Mouse (Mus musculus) neural tube, embryonic 12.5 days (tissue): ENCODE results near the gene Pnmal1. TPM values are rescaled to one million over a fixed set of nuclear protein-coding genes. Genes with fewer than 3 reads are reported as not detected.
A peak's percentile ranks its signal among the peaks of the same experiment; 100 is the strongest.

ENCODE experiments used
- ATAC-seq: fragments of 200-750 bp; cut with Nextera tagmentation; 2 replicates; pipeline ENCODE4 v1.8.0; 2017; ENCODE audit warnings: low read depth, mild to moderate bottlenecking, moderate TSS enrichment, moderate library complexity; ENCODE audit not compliant: low FRiP score
- H3K27ac ChIP-seq: fragments of 300-500 bp; sonication (generic); 2 replicates; pipeline ENCODE4 v1.5.1; 2016
- H3K27me3 ChIP-seq: fragments of 300-500 bp; sonication (generic); replicated peaks from 2 replicates; pipeline ENCODE4 v1.6.1; 2016; ENCODE audit warnings: mild to moderate bottlenecking
- H3K36me3 ChIP-seq: fragments of 300-500 bp; sonication (generic); 2 replicates; pipeline ENCODE4 v1.6.1; 2016; ENCODE audit warnings: mild to moderate bottlenecking
- H3K4me1 ChIP-seq: fragments of 300-500 bp; sonication (generic); 2 replicates; pipeline ENCODE4 v1.6.1; 2016
- H3K4me2 ChIP-seq: fragments of 300-500 bp; sonication (generic); replicated peaks from 2 replicates; pipeline ENCODE4 v1.6.1; 2016; ENCODE audit warnings: mild to moderate bottlenecking
- H3K4me3 ChIP-seq: fragments of 300-500 bp; sonication (generic); 2 replicates; pipeline ENCODE4 v1.5.1; 2016
- H3K9ac ChIP-seq: fragments of 300-500 bp; sonication (generic); 2 replicates; pipeline ENCODE4 v1.6.1; 2016; ENCODE audit warnings: mild to moderate bottlenecking
- H3K9me3 ChIP-seq: fragments of 300-500 bp; sonication (generic); 2 replicates; pipeline ENCODE4 v1.6.1; 2016; ENCODE audit warnings: mild to moderate bottlenecking
- WGBS: fragments of 180-500 bp; shearing (Covaris S2); methylation state at CpG from one replicate; pipeline ENCODE4 v1.1.7; 2016; 5-methylcytosine and 5-hydroxymethylcytosine counted together
- polyA plus RNA-seq: library from polyadenylated mRNA; unstranded; fragments of >200 nt; fragmentation: Nextera tagmentation; extraction: Ambion mirVana; gene quantifications from 2 replicates; pipeline ENCODE4 v1.2.1, GENCODE M21; 2016

Gene Pnmal1
- polyA plus RNA-seq, 1 experiment from 2014 or later = 25.6 TPM

DNA sequence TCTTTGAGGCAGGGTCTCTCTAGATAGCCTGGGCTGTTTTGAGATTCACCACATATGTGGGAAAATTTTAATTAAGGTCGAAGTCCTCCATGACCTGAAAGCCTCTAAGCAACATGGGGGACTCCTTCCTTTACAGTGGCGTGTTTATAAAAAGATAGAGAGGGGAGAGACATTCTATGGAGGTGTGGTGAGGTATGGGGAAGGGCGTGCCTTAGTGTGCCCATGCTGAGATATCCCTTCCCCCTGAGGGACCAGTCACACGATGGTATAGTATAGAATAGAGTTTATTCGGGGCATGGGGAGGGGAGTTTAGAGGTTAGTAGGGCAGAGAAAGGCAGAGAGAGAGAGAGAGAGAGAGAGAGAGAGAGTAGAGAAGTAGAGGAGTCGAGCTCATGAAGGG, 18.7 kb downstream of the Pnmal1 start:
- H3K4me2 ChIP-seq = no peak overlapping the region
- H3K4me3 ChIP-seq = no peak overlapping the region
- H3K4me1 ChIP-seq = peaks cover 16% of the 10 kb centered on the region
- H3K36me3 ChIP-seq = no peaks in the 10 kb centered on the region
- no peak overlapping the region for H3K9ac ChIP-seq
- no peaks in the 10 kb centered on the region for H3K27me3 ChIP-seq
- no peaks in the 10 kb centered on the region for H3K9me3 ChIP-seq
- no peak overlapping the region for H3K27ac ChIP-seq
- 78% methylated on average over 6 of the region's 6 CpGs for WGBS
- ATAC-seq = no peak

DNA sequence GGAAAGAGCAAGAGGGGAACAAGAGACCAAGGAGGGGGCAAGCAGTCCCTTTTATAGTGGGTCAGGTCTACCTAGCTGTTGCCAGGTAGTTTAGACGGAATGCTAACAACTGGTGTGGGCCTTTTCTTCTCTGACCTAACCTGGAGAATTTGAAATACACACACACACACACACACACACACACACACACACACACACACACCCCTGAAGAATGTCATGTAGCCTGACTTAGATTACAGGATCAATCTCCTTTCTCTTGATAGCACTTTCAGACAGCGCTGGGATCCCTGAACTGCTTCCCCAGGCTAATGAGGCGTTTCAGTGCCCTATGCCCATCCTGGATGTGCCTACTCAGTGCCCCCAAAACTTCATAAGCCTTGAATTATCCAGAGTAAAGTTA, 19.1 kb downstream of the Pnmal1 start:
- peaks cover 20% of the 10 kb centered on the region for H3K4me1 ChIP-seq
- ATAC-seq = no peak
- H3K9ac ChIP-seq = no peak overlapping the region
- WGBS = 97% methylated on average over 3 of the region's 3 CpGs
- no peak overlapping the region for H3K4me2 ChIP-seq
- H3K36me3 ChIP-seq = no peaks in the 10 kb centered on the region
- no peak overlapping the region for H3K4me3 ChIP-seq
- no peak overlapping the region for H3K27ac ChIP-seq
- H3K9me3 ChIP-seq = no peaks in the 10 kb centered on the region
- H3K27me3 ChIP-seq = no peaks in the 10 kb centered on the region

DNA sequence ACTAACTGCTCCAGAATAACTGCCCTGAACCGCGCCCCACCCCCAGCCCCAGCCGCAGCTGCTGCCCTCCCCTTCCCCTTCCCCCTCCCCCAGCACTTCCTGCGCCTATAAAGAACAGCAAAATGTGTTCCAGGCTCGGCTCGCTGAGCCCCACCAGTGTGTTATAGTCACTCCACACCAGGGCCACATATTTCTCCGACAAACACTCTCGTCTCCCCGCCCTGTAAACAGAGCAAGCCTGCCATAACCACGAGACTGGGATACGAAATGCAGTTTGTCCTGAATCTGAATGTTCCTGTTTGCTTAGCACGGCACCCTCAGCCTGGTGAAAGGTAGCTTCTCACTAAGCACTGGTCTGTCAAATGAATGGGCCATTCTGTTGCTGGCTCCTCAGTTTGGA, 20.9 kb downstream of the Pnmal1 start:
- H3K9ac ChIP-seq = no peak overlapping the region
- no peak for ATAC-seq

DNA sequence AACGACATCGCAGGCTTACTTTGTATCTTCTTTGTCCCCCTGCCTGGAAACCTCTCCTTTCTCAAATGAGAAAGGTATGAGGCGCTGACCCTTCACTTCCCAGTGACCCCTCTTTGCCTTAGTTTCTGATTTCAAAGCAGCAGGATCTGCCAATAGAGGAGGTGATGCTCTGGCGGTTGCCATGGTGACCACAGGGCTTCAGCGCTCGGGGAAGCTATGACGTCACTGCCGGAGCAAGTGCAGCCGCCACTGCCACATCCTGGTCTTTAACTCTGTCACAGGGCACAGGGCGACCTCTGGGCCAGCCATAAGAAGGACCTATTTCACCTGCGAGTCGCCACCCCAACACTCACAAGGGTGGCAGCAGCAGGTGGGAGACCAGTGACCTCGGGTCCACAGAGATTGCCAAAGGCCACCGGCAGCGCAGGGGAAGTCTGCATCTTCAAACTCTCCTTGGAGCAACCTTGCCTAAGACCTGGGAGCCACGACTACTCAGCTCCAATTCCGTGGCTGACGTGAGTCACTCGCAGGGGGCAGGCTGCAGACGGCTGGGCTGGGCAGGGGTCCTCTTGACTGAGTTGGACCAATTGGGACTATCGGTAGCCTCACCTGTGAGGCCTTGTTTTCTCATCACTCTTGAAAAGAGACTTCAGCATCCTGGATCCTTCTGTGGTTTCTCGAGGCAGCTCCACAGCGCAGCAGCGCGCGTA, 23.5 kb downstream of the Pnmal1 start, which contains the start of gene Gm42372:
Gene Gm42372 (plus strand): TSS at position 228 of the 710 bp plus-strand sequence.
- Histone ChIP-seq H3K4me3 (peak within 1 kb of the TSS; percentile 31), H3K27ac (no peak within 1 kb of the TSS), H3K4me2 (peak within 1 kb of the TSS; percentile 75), H3K4me1 (peaks cover 34% of the 10 kb centered on the region), H3K36me3 (no peaks in the 10 kb centered on the region), H3K9ac (peak within 1 kb of the TSS; percentile 38; the same call in 1 of the 2 replicates), H3K9me3 (no peaks in the 10 kb centered on the region), H3K27me3 (no peaks in the 10 kb centered on the region)
- 19% methylated on average over 26 of the region's 26 CpGs for WGBS
- peak; percentile 85 for ATAC-seq

More for the DNA sequence above, 20.9 kb downstream of the Pnmal1 start:
- Histone ChIP-seq H3K4me1 (peaks cover 24% of the 10 kb centered on the region), H3K9me3 (no peaks in the 10 kb centered on the region), H3K4me3 (no peak overlapping the region), H3K36me3 (no peaks in the 10 kb centered on the region), H3K4me2 (peak overlapping the region; percentile 50), H3K27ac (0 out of 2 replicates have a peak overlapping the region, but pooled peaks have one; percentile 59), H3K27me3 (no peaks in the 10 kb centered on the region)
- 3% methylated on average over 12 of the region's 12 CpGs for WGBS

DNA sequence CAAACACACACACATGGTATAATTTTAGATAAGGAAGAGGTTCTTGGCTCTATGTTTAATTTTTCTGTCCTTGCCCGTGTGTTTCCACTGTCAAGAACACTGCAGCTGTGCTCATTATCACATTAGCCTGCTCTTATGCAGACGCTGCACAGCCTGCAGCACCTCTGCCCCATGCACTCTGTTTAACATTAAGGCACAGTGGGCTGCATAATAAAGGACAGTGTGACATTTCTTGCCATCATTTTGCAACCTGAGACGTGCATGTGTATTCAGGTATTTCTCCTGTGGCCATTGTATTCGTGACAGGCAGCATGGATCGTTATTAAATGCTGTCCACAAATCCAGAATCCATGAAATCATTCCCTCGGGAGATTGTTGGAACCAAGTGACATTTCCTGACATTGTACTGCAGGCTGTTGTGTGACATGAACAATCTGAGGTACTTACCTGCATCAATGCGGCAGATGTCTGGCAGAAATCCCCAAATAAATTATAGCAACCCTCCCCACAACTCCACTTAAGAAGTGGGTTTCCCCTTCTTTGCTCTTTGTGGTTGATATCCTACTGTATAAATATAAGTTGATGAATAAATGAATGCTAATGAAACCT, 28.2 kb downstream of the Pnmal1 start:
- Histone ChIP-seq H3K4me2 (0 out of 2 replicates have a peak overlapping the region, but pooled peaks have one; percentile 12), H3K27ac (peak overlapping the region; percentile 8), H3K27me3 (no peaks in the 10 kb centered on the region), H3K9ac (peak overlapping the region; percentile 26; the same call in 1 of the 2 replicates), H3K4me1 (peaks cover 46% of the 10 kb centered on the region), H3K4me3 (no peak overlapping the region), H3K9me3 (no peaks in the 10 kb centered on the region), H3K36me3 (no peaks in the 10 kb centered on the region)
- ATAC-seq = no peak
- 57% methylated on average over 7 of the region's 7 CpGs for WGBS

DNA sequence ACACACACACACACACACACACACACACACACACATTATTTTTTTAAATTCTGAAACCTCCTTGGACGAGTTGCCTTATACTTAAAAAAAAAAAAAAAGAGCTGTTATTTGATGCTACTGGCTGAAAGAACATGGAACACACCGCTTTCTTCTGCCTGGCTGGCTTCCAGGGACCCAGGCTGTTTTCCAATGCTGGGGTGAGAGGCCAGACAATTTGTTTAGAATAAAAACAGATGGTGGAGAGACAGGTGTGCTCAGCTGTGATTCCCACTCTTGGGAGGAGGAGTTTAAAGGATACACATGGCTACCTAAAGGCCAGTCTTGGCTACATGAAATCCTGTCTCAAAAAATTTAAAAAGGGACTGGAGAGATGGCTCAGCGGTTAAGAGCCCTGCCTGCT, 28.9 kb downstream of the Pnmal1 start:
- Histone ChIP-seq H3K4me3 (no peak overlapping the region), H3K27me3 (no peaks in the 10 kb centered on the region), H3K9me3 (no peaks in the 10 kb centered on the region), H3K36me3 (no peaks in the 10 kb centered on the region), H3K27ac (no peak overlapping the region; the same call in 1 of the 2 replicates), H3K9ac (no peak overlapping the region), H3K4me1 (peaks cover 40% of the 10 kb centered on the region), H3K4me2 (no peak overlapping the region)
- 53% methylated on average over 3 of the region's 3 CpGs for WGBS
- no peak for ATAC-seq

DNA sequence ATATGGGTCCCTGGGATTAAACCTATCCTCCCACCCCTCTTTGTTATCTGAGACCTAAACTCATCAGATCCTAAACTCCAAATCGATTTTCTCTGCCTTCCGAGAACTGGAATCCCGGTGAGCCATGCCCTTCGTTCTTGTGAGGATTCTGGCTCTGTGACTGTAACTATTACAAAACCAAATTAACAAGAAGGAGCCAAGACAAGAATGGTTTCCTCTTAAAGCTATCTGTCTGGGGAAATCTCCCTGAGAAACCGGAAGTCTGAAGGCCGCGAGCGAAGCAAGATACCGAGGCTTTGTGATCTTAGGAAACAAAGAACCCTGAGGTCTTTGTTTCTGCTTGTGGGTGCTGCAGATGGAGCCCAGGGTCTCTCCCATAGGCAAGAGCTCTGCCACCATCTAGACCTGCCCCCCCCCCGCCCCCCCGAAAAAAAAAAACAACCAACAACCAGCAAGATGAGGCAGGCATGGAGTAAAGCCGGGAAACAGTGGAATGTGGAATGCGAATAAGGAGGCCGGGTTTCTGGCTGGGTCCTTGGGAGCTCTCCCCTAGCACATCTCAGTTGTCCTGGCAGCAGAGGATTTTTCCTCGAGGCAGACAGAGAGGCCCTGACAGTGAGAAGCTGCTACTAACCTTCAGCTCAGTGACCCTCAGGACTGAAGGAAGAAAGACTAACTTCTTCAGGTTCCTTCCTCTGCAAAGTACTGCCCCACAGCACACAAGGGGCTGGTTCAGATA, 30.7 kb downstream of the Pnmal1 start:
- Histone ChIP-seq H3K9me3 (no peaks in the 10 kb centered on the region), H3K9ac (no peak overlapping the region), H3K4me1 (peaks cover 40% of the 10 kb centered on the region), H3K27me3 (no peaks in the 10 kb centered on the region), H3K36me3 (no peaks in the 10 kb centered on the region), H3K4me2 (no peak overlapping the region), H3K4me3 (no peak overlapping the region), H3K27ac (no peak overlapping the region)
- no peak for ATAC-seq
- WGBS = 41% methylated on average over 15 of the region's 15 CpGs

DNA sequence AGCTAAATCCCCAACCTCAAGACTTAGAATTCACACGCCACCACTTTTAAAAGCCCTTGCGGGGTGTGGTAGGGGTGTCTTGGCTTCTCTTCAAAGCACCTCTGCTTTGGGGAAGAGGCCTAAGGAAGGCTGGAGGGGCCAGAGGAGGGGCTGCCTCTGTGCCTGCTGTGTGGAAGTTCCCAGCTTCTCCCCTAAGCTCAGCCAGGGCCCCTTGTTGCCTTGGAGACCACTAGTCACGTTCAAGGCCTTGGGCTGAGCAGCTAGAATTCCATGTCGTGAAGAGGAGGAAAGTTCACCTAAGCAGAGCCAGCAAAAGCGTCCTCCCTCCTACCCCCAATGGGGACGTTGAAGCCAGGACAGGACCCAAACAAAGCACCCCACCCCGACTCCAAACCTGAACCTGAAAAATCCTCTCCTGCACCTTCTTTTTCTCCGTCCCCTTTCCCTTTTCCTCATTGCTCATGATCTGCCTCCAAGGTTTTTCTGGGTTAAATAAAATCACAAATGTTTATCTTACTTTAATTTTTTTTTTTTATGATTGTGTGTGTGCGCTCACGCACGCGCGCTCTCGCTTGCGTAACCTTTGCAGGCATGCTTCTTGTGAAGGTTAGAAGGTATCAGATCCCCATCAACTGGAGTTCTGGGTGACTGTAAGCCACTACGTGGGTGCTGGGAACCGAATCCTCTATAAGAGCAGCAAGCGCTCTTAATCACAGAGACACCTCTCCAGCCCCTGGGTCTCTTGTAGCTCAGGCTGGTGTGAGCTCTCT, 32.4 kb downstream of the Pnmal1 start:
- H3K4me2 ChIP-seq = peak overlapping the region; percentile 27
- peak; percentile 56 for ATAC-seq
- no peak overlapping the region for H3K9ac ChIP-seq
- peaks cover 47% of the 10 kb centered on the region for H3K4me1 ChIP-seq
- H3K27me3 ChIP-seq = 0 out of 2 replicates have a peak, but pooled peaks cover 3% of the 10 kb centered on the region
- H3K4me3 ChIP-seq = no peak overlapping the region
- H3K36me3 ChIP-seq = no peaks in the 10 kb centered on the region
- H3K9me3 ChIP-seq = no peaks in the 10 kb centered on the region
- WGBS = 58% methylated on average over 18 of the region's 18 CpGs
- no peak overlapping the region for H3K27ac ChIP-seq

DNA sequence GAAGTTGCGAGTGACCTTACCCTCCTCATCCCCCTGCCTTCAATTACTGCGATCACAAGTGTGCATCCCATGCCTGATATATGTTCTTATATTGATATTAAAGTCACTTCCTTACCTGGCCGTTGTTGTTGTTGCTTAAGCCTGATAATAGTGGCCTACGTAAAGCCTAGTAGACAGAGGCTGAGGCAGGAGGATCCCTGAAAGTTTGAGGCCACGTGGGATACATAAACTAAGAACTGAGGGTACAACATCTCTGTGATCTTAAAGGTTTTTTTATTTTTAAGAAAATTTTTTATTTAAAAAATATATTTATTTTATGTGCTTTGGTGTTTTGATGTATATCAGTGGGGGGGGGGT, 33.0 kb downstream of the Pnmal1 start, which contains the start of gene Ccdc8:
Gene Ccdc8 (plus strand): TSS at position 258 of the 357 bp plus-strand sequence.
- peaks cover 41% of the 10 kb centered on the region for H3K4me1 ChIP-seq
- 0 out of 2 replicates have a peak, but pooled peaks cover under 1% of the 10 kb centered on the region for H3K36me3 ChIP-seq
- no peaks in the 10 kb centered on the region for H3K9me3 ChIP-seq
- 0 out of 2 replicates have a peak, but pooled peaks cover 3% of the 10 kb centered on the region for H3K27me3 ChIP-seq
- H3K4me2 ChIP-seq = peak within 1 kb of the TSS; percentile 57
- 0 out of 2 replicates have a peak within 1 kb of the TSS, but pooled peaks have one; percentile 49 for H3K9ac ChIP-seq
- 95% methylated on average over 5 of the region's 5 CpGs for WGBS
- no peak within 1 kb of the TSS for H3K27ac ChIP-seq
- peak within 1 kb of the TSS; percentile 39; the same call in 1 of the 2 replicates for H3K4me3 ChIP-seq
- ATAC-seq = no peak

DNA sequence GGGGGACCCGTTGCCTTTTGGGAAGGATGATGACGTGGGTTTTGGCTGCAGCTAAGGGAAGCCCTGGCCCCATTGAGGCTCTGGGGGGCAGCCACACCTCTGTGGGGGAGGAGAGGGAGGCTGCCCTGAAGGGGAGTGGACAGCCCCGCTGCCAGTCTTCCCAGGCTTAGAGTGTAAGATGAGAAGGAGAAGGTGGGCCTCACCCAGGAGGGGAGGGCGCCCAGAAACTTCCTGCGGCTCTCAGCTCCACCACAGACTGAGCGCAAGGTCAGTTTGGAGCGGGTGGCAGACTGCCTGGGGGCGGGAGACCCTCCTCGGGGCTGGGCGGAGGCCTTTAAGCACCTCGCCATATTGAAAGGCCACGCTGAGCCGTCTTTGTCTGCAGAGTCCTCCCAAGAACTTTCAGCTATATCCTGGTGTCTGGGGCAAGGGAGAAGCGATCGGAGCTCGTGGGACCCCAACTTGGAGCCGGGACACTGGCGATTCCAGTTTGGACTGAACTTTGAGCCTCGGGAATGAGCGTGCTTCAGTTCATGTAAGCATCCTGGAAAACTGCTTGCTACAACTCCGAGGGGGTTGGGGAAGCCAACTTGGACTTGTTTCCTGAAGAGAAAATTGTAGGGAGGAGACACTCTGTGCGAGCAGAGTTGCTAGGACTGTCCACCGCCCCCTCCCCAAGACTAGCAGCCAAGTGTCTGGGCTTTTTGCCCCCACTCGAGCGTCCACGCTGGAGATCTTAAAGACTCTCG, 34.3 kb downstream of the Pnmal1 start:
- Histone ChIP-seq H3K4me2 (peak overlapping the region; percentile 57), H3K9ac (peak overlapping the region; percentile 49; the same call in 1 of the 2 replicates), H3K9me3 (no peaks in the 10 kb centered on the region), H3K4me3 (peak overlapping the region; percentile 39), H3K27me3 (0 out of 2 replicates have a peak, but pooled peaks cover 3% of the 10 kb centered on the region), H3K27ac (no peak overlapping the region), H3K4me1 (peaks cover 37% of the 10 kb centered on the region), H3K36me3 (0 out of 2 replicates have a peak, but pooled peaks cover 5% of the 10 kb centered on the region)
- WGBS = 4% methylated on average over 27 of the region's 27 CpGs
- peak; percentile 30 for ATAC-seq

DNA sequence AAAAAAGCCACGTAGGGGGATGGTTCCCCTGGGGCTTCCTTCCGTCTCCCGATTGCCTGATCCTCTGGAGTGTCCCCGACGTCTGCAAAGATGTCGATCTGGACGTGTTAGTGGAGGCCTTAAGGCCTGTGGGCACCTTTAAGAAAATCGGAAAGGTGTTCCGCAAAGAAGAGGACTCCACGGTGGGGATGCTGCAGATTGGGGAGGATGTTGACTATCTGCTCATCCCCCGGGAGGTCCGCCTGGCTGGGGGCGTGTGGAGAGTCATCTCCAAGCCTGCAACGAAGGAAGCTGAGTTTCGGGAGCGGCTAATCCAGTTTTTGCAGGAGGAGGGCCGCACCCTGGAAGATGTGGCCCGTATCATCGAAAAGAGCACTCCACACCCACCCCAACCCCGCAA, 34.9 kb downstream of the Pnmal1 start:
- peak overlapping the region; percentile 57 for H3K4me2 ChIP-seq
- H3K27ac ChIP-seq = no peak overlapping the region
- H3K27me3 ChIP-seq = 0 out of 2 replicates have a peak, but pooled peaks cover 3% of the 10 kb centered on the region
- WGBS = 12% methylated on average over 20 of the region's 20 CpGs
- H3K9me3 ChIP-seq = no peaks in the 10 kb centered on the region
- H3K4me1 ChIP-seq = peaks cover 37% of the 10 kb centered on the region
- 0 out of 2 replicates have a peak, but pooled peaks cover 5% of the 10 kb centered on the region for H3K36me3 ChIP-seq
- ATAC-seq = no peak
- H3K9ac ChIP-seq = peak overlapping the region; percentile 49; the same call in 1 of the 2 replicates
- peak overlapping the region; percentile 39 for H3K4me3 ChIP-seq
